7 mouse cellular contexts compared by ENCODE assay signal in genomic region chr4:86124374-86124773, GRCm38 (mm10).
DNase-seq lines count a peak whose midpoint lies in the region; ATAC-seq lines count a peak whose summit lies in the region.

No protein-coding gene starts in this region.

- no peaks in the 10 kb centered on the region for H3K27me3 ChIP-seq in neural tube, embryonic 12.5 days (replicated peaks)
- H3K27me3 ChIP-seq in neural tube, embryonic 15.5 days (replicated peaks) = no peaks in the 10 kb centered on the region

- H3K9ac ChIP-seq in neural tube, embryonic 12.5 days = no peak overlapping the region
- no peak overlapping the region for H3K9ac ChIP-seq in neural tube, embryonic 15.5 days (replicated peaks)

- no peaks in the 10 kb centered on the region for H3K36me3 ChIP-seq in neural tube, embryonic 12.5 days
- H3K36me3 ChIP-seq in neural tube, embryonic 15.5 days = no peaks in the 10 kb centered on the region

- peak; percentile 27 for DNase-seq in cerebellum, adult 11-12 months
- peak; percentile 11 to 31 for DNase-seq in frontal cortex, postnatal 25 days (ENCODE audit: low spot score in 2 of 2)
- DNase-seq in left cerebral cortex, adult 8-10 months (ENCODE audit: low spot score in 2 of 2) = peak; percentile 15 to 27
- no peak for DNase-seq in spleen, postnatal 14 days (ENCODE audit: low spot score in 2 of 2)

- ATAC-seq in neural tube, embryonic 12.5 days (ENCODE audit: low FRiP score, low read depth) = peak; percentile 71; the same call in 1 of the 2 replicates
- no peak; the same call in 1 of the 2 replicates for ATAC-seq in neural tube, embryonic 15.5 days (ENCODE audit: low FRiP score)
- ATAC-seq in CD4-positive, CD25-positive, alpha-beta regulatory T cell, adult 4 months = no peak

- H3K4me3 ChIP-seq in neural tube, embryonic 12.5 days = no peak overlapping the region
- no peak overlapping the region for H3K4me3 ChIP-seq in neural tube, embryonic 15.5 days (replicated peaks)

- 54% methylated on average over 3 of the region's 3 CpGs for WGBS in neural tube, embryonic 12.5 days
- 32% methylated on average over 3 of the region's 3 CpGs for WGBS in neural tube, embryonic 15.5 days

- no peak overlapping the region for H3K27ac ChIP-seq in neural tube, embryonic 12.5 days
- no peak overlapping the region for H3K27ac ChIP-seq in neural tube, embryonic 15.5 days (replicated peaks)

- H3K4me2 ChIP-seq in neural tube, embryonic 12.5 days (replicated peaks) = no peak overlapping the region
- no peak overlapping the region for H3K4me2 ChIP-seq in neural tube, embryonic 15.5 days

- H3K4me1 ChIP-seq in neural tube, embryonic 12.5 days = peaks cover 4% of the 10 kb centered on the region; the same call in 1 of the 2 replicates
- peaks cover 14% of the 10 kb centered on the region for H3K4me1 ChIP-seq in neural tube, embryonic 15.5 days

- H3K9me3 ChIP-seq in neural tube, embryonic 12.5 days = no peaks in the 10 kb centered on the region
- no peaks in the 10 kb centered on the region for H3K9me3 ChIP-seq in neural tube, embryonic 15.5 days (replicated peaks)

Comparison
In these comparisons a context has a peak if more than half of its experiments do, and no peak if none do; other contexts are left out.
1. DNase-seq: peak in cerebellum, adult 11-12 months (single experiment), frontal cortex, postnatal 25 days (2 of 2) and left cerebral cortex, adult 8-10 months (2 of 2); none in spleen, postnatal 14 days (0 of 2).